Mouse (Mus musculus) erythroblast, embryonic 14.5 days (primary cell): Measurements from ENCODE around the gene Dnmt3c.

Experiments
- GATA1 ChIP-seq: IDR thresholded peaks from 2 replicates; pipeline ENCODE4 v1.6.1; 2012; ENCODE audit warnings: low read length, inconsistent platforms, mixed read lengths
- TAL1 ChIP-seq: IDR thresholded peaks from 3 replicates; pipeline ENCODE4 v1.6.1; 2012; ENCODE audit warnings: low read length, inconsistent platforms, mixed read lengths

- TF ChIP-seq TAL1 (no peak), GATA1 (no peak)
Observed at GRCm38 (mm10) chr2:153696352-153696751, at the start of gene Dnmt3c.
